Mouse (Mus musculus): ENCODE results near the gene Emp2.

- TF ChIP-seq TAL1 (IDR thresholded peaks at IDR 0.05; ENCODE audit: low read length) (no peak), GATA1 (IDR thresholded peaks at IDR 0.05; ENCODE audit: low read length) (no peak)
These were observed 22.2 kb upstream of the Emp2 start for GRCm38 (mm10) chr16:10335953-10336352.
